Mouse (Mus musculus): ENCODE results near the gene 1700020D05Rik. TPM values are rescaled to one million over a fixed set of nuclear protein-coding genes. Genes with fewer than 3 reads are reported as not detected.

The 1700020D05Rik gene
- total and polyA plus RNA-seq, 2 experiments from 2014 or later, result 0.20 to 7.3 TPM

DNA sequence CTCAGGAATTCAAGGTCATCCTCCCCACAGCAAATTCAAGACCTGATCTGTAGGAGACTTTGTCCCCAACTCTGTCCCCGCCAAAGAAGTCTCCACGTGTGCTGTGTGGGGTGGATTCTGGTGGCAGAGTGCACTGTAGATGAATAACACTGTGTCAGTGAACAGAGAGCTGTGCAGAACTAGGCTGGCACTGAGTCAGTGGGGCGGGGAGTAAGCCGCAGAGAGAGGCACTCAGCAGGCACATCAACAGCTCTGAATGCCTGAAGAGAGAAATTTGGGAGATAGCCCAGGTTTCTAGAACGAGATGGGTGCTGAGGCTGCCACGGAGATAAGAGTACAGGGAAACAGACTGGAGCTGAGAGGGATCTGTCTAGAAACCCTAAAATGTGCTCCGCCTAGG is 44.6 kb downstream of the 1700020D05Rik start:
- no peak overlapping the region for H3K4me2 ChIP-seq (ENCODE audit: low read depth, low read length, poor library complexity, severe bottlenecking)
- WGBS, result 68% methylated on average over 7 of the region's 7 CpGs
- H3K4me3 ChIP-seq (ENCODE audit: low read depth, low read length), result no peak overlapping the region
- DNase-seq (ENCODE audit: low spot score), result no peak
- H3K4me1 ChIP-seq (ENCODE audit: insufficient read depth, low read length), result peaks cover 18% of the 10 kb centered on the region
- no peak overlapping the region for H3K27ac ChIP-seq (ENCODE audit: low read depth, low read length)
- H3K9me3 ChIP-seq (ENCODE audit: low read length), result no peaks in the 10 kb centered on the region
- ATAC-seq (ENCODE audit: low FRiP score), result no peak
- no peak overlapping the region for H3K9ac ChIP-seq (replicated peaks; ENCODE audit: low read length, poor library complexity, severe bottlenecking)
- TF ChIP-seq CTCF (IDR thresholded peaks at IDR 0.05), result no peak
- peaks cover 17% of the 10 kb centered on the region for H3K36me3 ChIP-seq (ENCODE audit: insufficient read depth, low read length)
- no peaks in the 10 kb centered on the region for H3K27me3 ChIP-seq (ENCODE audit: insufficient read depth, low read length)

GRCm38 (mm10) chr19:5457746-5458442 is 45.7 kb downstream of the 1700020D05Rik start, which contains the start of gene Ccdc85b:
Gene Ccdc85b, minus strand, starts transcription at chr19:5457894.
- H3K9me3 ChIP-seq (ENCODE audit: low read length), result no peaks in the 10 kb centered on the region
- H3K27ac ChIP-seq (ENCODE audit: low read depth, low read length), result peak within 1 kb of the TSS; percentile 98
- 13% methylated on average over 14 of the region's 14 CpGs for WGBS
- peaks cover 10% of the 10 kb centered on the region; the same call in 1 of the 2 replicates for H3K36me3 ChIP-seq (ENCODE audit: insufficient read depth, low read length)
- ATAC-seq (ENCODE audit: low FRiP score) (no peak), DNase-seq (ENCODE audit: low spot score) (no peak)
- H3K4me1 ChIP-seq (ENCODE audit: insufficient read depth, low read length), result peaks cover 18% of the 10 kb centered on the region
- H3K4me3 ChIP-seq (ENCODE audit: low read depth, low read length), result peak within 1 kb of the TSS; percentile 80
- peak within 1 kb of the TSS; percentile 92 for H3K4me2 ChIP-seq (ENCODE audit: low read depth, low read length, poor library complexity, severe bottlenecking)
- TF ChIP-seq CTCF (IDR thresholded peaks at IDR 0.05), result no peak
- peak within 1 kb of the TSS; percentile 91 for H3K9ac ChIP-seq (replicated peaks; ENCODE audit: low read length, poor library complexity, severe bottlenecking)
- no peaks in the 10 kb centered on the region for H3K27me3 ChIP-seq (ENCODE audit: insufficient read depth, low read length)

GRCm38 (mm10) chr19:5456922-5457745 is 46.5 kb downstream of the 1700020D05Rik start:
- Histone ChIP-seq H3K27me3 (ENCODE audit: insufficient read depth, low read length) (no peaks in the 10 kb centered on the region), H3K36me3 (ENCODE audit: insufficient read depth, low read length) (0 out of 2 replicates have a peak, but pooled peaks cover 4% of the 10 kb centered on the region), H3K4me1 (ENCODE audit: insufficient read depth, low read length) (peaks cover 18% of the 10 kb centered on the region), H3K27ac (ENCODE audit: low read depth, low read length) (peak overlapping the region; percentile 98), H3K4me3 (ENCODE audit: low read depth, low read length) (peak overlapping the region; percentile 80), H3K9me3 (ENCODE audit: low read length) (no peaks in the 10 kb centered on the region), H3K9ac (replicated peaks; ENCODE audit: low read length, poor library complexity, severe bottlenecking) (peak overlapping the region; percentile 91), H3K4me2 (ENCODE audit: low read depth, low read length, poor library complexity, severe bottlenecking) (peak overlapping the region; percentile 92)
- peak; percentile 40 for TF ChIP-seq CTCF (IDR thresholded peaks at IDR 0.05)
- ATAC-seq (ENCODE audit: low FRiP score), result peak; percentile 89
- WGBS, result under 1% methylated on average over 66 of the region's 70 CpGs
- peak; percentile 97 for DNase-seq (ENCODE audit: low spot score)

DNA sequence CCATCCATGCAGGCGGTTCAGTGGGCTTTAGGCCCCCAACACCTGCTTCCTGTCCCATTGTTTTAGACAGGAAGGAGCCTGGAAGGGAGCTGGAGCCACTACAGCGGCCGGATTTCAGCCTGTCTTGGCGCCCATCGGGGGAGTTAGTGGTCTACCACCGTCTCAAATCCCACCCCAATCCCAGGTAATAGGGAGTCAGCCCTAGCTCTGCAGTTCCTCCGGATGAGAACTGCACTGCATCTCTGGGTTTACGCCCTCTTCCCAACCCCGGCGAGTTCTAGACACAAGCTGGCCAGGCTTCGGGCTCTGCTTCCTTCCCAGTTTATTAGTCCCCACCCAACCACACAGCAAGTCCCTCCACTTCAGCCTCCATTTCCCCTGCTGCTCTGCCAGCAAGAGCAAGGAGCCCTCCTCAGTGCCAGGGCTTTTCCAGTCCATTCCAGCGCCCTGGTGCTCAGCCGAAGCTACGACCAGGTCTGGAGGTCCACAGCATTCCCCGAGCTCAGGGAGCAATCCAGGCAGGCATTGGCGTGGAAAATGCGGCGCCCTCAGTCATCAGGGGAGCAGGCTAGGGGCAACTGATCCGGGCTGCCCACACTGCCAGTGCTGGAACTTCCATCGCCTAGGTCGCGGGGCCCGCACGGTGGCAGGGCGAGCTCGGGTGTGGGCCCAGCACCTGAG is 47.2 kb downstream of the 1700020D05Rik start:
- ATAC-seq (ENCODE audit: low FRiP score), result 0 out of 2 replicates have a peak, but pooled peaks have one; percentile 1
- H3K9ac ChIP-seq (replicated peaks; ENCODE audit: low read length, poor library complexity, severe bottlenecking), result peak overlapping the region; percentile 91

DNA sequence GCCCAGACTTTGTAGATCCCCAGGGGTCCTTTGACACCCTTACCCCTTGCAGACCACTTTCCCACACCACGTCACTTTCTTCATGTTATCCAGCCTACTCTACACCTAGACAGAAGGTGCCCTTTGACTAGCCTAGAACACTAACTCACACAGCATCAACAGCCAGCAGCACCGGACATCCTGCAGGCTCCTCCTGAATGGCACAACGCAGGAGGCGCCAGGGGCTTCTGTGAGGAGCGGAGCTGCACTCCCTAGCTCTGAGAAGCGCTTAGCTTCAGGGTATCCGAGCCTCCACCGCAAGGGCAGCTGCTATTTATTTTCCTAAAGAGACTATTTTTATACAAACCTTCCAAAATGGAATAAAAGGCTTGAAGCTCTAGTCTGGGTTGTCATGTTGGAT is 48.0 kb downstream of the 1700020D05Rik start:
- H3K27ac ChIP-seq (ENCODE audit: low read depth, low read length), result no peak overlapping the region
- H3K36me3 ChIP-seq (ENCODE audit: insufficient read depth, low read length), result 0 out of 2 replicates have a peak, but pooled peaks cover 4% of the 10 kb centered on the region
- 54% methylated on average over 8 of the region's 8 CpGs for WGBS
- H3K9ac ChIP-seq (replicated peaks; ENCODE audit: low read length, poor library complexity, severe bottlenecking), result 0 out of 2 replicates have a peak overlapping the region, but pooled peaks have one; percentile 29
- H3K4me2 ChIP-seq (ENCODE audit: low read depth, low read length, poor library complexity, severe bottlenecking), result peak overlapping the region; percentile 92
- ATAC-seq (ENCODE audit: low FRiP score), result no peak
- H3K27me3 ChIP-seq (ENCODE audit: insufficient read depth, low read length), result no peaks in the 10 kb centered on the region
- no peak for TF ChIP-seq CTCF (IDR thresholded peaks at IDR 0.05)
- peak overlapping the region; percentile 80 for H3K4me3 ChIP-seq (ENCODE audit: low read depth, low read length)
- peaks cover 13% of the 10 kb centered on the region for H3K4me1 ChIP-seq (ENCODE audit: insufficient read depth, low read length)
- no peak for DNase-seq (ENCODE audit: low spot score)
- no peaks in the 10 kb centered on the region for H3K9me3 ChIP-seq (ENCODE audit: low read length)

More for the DNA sequence above, 47.2 kb downstream of the 1700020D05Rik start:
- 4% methylated on average over 26 of the region's 26 CpGs for WGBS
- DNase-seq (ENCODE audit: low spot score), result no peak
- Histone ChIP-seq H3K36me3 (ENCODE audit: insufficient read depth, low read length) (0 out of 2 replicates have a peak, but pooled peaks cover 4% of the 10 kb centered on the region), H3K4me1 (ENCODE audit: insufficient read depth, low read length) (peaks cover 16% of the 10 kb centered on the region), H3K4me3 (ENCODE audit: low read depth, low read length) (peak overlapping the region; percentile 80), H3K4me2 (ENCODE audit: low read depth, low read length, poor library complexity, severe bottlenecking) (peak overlapping the region; percentile 92), H3K27me3 (ENCODE audit: insufficient read depth, low read length) (no peaks in the 10 kb centered on the region), H3K9me3 (ENCODE audit: low read length) (no peaks in the 10 kb centered on the region), H3K27ac (ENCODE audit: low read depth, low read length) (peak overlapping the region; percentile 98)
- no peak for TF ChIP-seq CTCF (IDR thresholded peaks at IDR 0.05)
